Mouse (Mus musculus): Measurements from ENCODE around the gene Usp4.

Usp4 gene

GRCm38 (mm10) chr9:108412221-108412620 lies 64.6 kb downstream of the Usp4 start:
- DNase-seq (ENCODE audit: low read depth): peak; percentile 68

DNA sequence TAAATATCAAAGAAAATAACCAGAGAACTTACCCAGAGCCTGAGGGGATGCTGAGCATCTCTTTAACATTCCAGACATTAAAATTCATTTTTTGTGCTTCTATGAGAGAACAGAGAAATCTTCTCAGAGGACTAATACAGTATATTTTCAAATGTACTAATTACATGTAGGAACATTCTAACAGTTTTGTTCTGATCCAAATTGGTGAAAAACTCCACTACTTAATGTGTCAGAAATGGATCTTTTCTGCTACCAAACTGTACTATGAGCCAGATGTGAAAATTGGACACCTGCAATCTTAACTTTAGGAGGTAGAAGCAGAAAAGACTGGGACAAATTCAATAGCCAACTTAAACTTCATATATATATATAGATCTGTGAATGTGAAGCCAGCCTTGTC lies 80.7 kb downstream of the Usp4 start, which contains the start of gene Ccdc36:
TSS of gene Ccdc36 (minus strand) at position 101 of the 400 bp plus-strand sequence.
- no peak for DNase-seq (ENCODE audit: low read depth)

GRCm38 (mm10) chr9:108431431-108432067 lies 83.9 kb downstream of the Usp4 start:
- no peak for DNase-seq (ENCODE audit: low read depth)

DNA sequence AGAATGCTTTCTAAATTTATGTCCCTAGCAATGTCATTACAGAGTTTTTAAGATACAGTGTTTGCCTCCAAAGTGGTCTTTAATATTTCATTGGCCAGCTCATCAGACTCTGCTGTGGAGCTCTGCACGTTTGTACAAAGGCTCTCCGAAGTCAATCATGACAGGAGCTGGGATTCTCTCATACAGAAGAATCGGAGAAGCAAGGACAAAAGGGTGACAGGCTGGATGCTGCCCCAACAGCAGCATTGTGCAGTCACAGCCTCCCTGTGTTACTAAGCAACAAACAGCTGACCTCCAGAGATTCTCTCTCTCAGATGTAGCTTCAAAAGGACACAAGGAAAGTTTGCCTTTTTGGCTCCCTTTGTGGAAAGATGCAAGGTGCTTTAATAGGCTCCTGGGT lies 88.5 kb downstream of the Usp4 start, which contains the start of gene BC048562:
TSS of gene BC048562 (plus strand) at position 301 of the 400 bp plus-strand sequence.
- no peak for DNase-seq (ENCODE audit: low read depth)

DNA sequence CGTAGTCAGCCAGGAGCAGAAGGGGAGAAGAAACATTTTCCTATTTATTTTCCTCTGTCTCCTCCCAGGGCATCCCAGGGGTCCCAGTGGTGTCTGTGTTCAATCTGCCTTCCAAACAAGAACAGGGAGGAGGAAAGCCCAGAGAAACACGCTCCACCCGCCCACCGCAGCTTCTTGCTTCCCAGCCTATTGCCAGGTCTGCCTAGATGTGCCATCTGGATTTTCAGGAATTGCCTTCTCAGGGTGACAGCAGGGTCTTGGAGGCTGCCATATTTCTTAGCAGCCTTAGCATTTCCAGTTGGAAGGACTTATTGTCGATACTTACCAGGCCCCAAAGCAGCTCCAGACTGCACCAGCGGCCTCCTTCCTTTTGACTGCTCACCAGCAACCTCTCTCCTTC lies 91.5 kb downstream of the Usp4 start:
- DNase-seq (ENCODE audit: low read depth): no peak

GRCm38 (mm10) chr9:108440485-108440884 lies 92.8 kb downstream of the Usp4 start:
- no peak for DNase-seq (ENCODE audit: low read depth)

DNA sequence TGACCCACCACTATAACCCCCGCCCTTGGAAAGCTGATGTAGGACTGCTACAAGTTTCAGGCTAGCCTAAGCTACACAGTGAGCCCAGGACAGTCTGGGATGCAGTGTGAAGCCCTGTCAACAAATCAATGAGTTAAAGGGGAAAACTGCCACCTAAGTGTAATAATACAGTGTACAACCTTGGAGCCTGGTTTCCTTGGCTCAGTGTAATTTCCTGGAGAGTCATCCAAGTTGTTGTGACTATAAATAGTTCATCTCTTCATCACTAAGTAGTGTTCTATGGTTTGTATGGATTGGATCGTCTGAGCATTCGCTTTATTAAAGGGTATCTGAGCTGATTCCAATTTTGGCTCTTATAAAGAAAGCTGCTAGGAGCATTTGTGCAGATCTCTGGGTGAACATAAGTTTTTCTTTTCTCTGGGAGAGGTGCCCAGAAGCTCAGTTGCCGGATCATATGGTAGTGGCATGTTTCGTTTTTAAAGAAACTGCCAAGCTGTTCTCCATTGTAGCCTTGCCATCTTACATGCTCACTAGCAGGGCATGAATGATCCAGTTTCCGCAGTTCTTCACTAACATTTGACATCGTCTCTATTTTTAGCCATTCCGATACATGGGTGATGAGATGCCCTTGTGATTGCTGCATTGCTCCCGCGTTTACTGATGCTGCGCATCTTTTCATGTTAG lies 93.7 kb downstream of the Usp4 start:
- DNase-seq (ENCODE audit: low read depth): no peak

All from 416B (cell line).